Mouse (Mus musculus): ENCODE measurements around the gene Ddx19b. TPM values are rescaled to one million over a fixed set of nuclear protein-coding genes. Genes with fewer than 3 reads are reported as not detected.

Ddx19b gene
- polyA plus RNA-seq, 1 experiment = 5.6 TPM

- Histone ChIP-seq H3K27me3 (ENCODE audit: control insufficient read depth, insufficient read depth, insufficient read length) (no peaks in the 10 kb centered on the region), H3ac (ENCODE audit: control insufficient read depth, insufficient read length, low read depth) (no peak overlapping the region), H3K79me2 (ENCODE audit: control insufficient read depth, insufficient read depth) (peaks cover 12% of the 10 kb centered on the region), H3K4me3 (ENCODE audit: insufficient read depth, poor library complexity, severe bottlenecking) (no peak overlapping the region), H3K36me3 (ENCODE audit: control insufficient read depth, insufficient read depth) (peaks cover 26% of the 10 kb centered on the region), H3K79me3 (ENCODE audit: low read depth) (peaks cover 1% of the 10 kb centered on the region)
- TF ChIP-seq MYOD1 (IDR thresholded peaks at IDR 0.05; ENCODE audit: control insufficient read depth, insufficient read length, low read depth) (no peak), MYOG (IDR thresholded peaks at IDR 0.05; ENCODE audit: control insufficient read depth, extremely low read depth, insufficient read length) (no peak), CEBPB (IDR thresholded peaks at IDR 0.05; ENCODE audit: low read depth) (no peak), MAX (IDR thresholded peaks at IDR 0.05) (no peak), USF1 (IDR thresholded peaks at IDR 0.05; ENCODE audit: low read depth) (no peak), CTCF (IDR thresholded peaks at IDR 0.05; ENCODE audit: control insufficient read depth, insufficient read depth, insufficient read length) (no peak), FOSL1 (IDR thresholded peaks at IDR 0.05; ENCODE audit: insufficient read depth, low read length, poor library complexity, severe bottlenecking) (no peak)
Measured at GRCm38 (mm10) chr8:110956619-110957450, 74.7 kb downstream of the Ddx19b start.

DNA sequence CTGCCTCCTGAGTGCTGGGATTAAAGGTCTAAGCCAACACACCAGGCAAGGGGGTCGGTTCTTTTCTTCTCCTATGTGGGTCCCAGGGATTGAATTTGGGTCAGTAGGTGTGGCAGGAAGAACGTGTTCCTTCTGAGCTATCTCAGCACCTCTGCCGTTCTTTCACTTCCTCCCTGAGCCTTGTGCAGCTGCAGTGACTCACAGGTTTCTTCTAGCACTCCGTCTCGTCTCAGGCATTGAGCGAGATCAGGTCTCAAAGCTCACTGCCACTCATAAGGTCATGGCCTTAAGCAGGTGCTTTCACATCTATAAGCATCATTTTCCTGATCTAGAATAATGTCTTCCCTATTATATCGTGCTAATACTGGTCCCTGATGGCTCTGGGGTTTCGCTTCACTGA lies 76.8 kb downstream of the Ddx19b start:
- peaks cover 23% of the 10 kb centered on the region for H3K36me3 ChIP-seq (ENCODE audit: control insufficient read depth, insufficient read depth)
- H3ac ChIP-seq (ENCODE audit: control insufficient read depth, insufficient read length, low read depth) = no peak overlapping the region
- peaks cover 32% of the 10 kb centered on the region for H3K79me2 ChIP-seq (ENCODE audit: control insufficient read depth, insufficient read depth)
- TF ChIP-seq CEBPB (IDR thresholded peaks at IDR 0.05; ENCODE audit: low read depth) (no peak), MAX (IDR thresholded peaks at IDR 0.05) (no peak), MYOD1 (IDR thresholded peaks at IDR 0.05; ENCODE audit: control insufficient read depth, insufficient read length, low read depth) (no peak), CTCF (IDR thresholded peaks at IDR 0.05; ENCODE audit: control insufficient read depth, insufficient read depth, insufficient read length) (no peak), MYOG (IDR thresholded peaks at IDR 0.05; ENCODE audit: control insufficient read depth, extremely low read depth, insufficient read length) (no peak), USF1 (IDR thresholded peaks at IDR 0.05; ENCODE audit: low read depth) (no peak), FOSL1 (IDR thresholded peaks at IDR 0.05; ENCODE audit: insufficient read depth, low read length, poor library complexity, severe bottlenecking) (no peak)
- no peaks in the 10 kb centered on the region for H3K27me3 ChIP-seq (ENCODE audit: control insufficient read depth, insufficient read depth, insufficient read length)
- no peak overlapping the region for H3K4me3 ChIP-seq (ENCODE audit: insufficient read depth, poor library complexity, severe bottlenecking)
- H3K79me3 ChIP-seq (ENCODE audit: low read depth) = peaks cover 5% of the 10 kb centered on the region

Small RNAs within 50 kb of the gene (microRNA-seq; reads per million reads assigned to microRNA genes)
- gene Gm24103 (ENCODE audit: borderline microRNAs expressed) (not detected), gene Mir3473d (ENCODE audit: borderline microRNAs expressed) (4.1 reads per million, percentile 50 among the genes with 10 or more reads in this experiment)

Other genes with a start within 250 kb of the Ddx19b start
- 8.6 TPM for gene Il34, start 225.8 kb downstream of the Ddx19b start, polyA plus RNA-seq (2012; fragmentation: generic; extraction: Trizol)
- gene Cog4, start 185.2 kb downstream of the Ddx19b start, polyA plus RNA-seq (2012; fragmentation: generic; extraction: Trizol) = 36.9 TPM
- gene Sf3b3, start 185.0 kb downstream of the Ddx19b start, polyA plus RNA-seq (2012; fragmentation: generic; extraction: Trizol) = 91.8 TPM
- gene Fuk, start 129.3 kb downstream of the Ddx19b start, polyA plus RNA-seq (2012; fragmentation: generic; extraction: Trizol) = 6.4 TPM
- 23.3 TPM for gene St3gal2, start 111.8 kb downstream of the Ddx19b start, polyA plus RNA-seq (2012; fragmentation: generic; extraction: Trizol)
- gene Ddx19a, start 34.0 kb downstream of the Ddx19b start, polyA plus RNA-seq (2012; fragmentation: generic; extraction: Trizol) = 44.0 TPM
- gene Aars, start 1.4 kb upstream of the Ddx19b start, polyA plus RNA-seq (2012; fragmentation: generic; extraction: Trizol) = 152 TPM
- 11.4 TPM for gene Exosc6, start 24.6 kb upstream of the Ddx19b start, polyA plus RNA-seq (2012; fragmentation: generic; extraction: Trizol)
- not detected for gene Clec18a, start 60.7 kb upstream of the Ddx19b start, polyA plus RNA-seq (2012; fragmentation: generic; extraction: Trizol)
- 5.2 TPM for gene Pdpr, start 62.9 kb upstream of the Ddx19b start, polyA plus RNA-seq (2012; fragmentation: generic; extraction: Trizol)
- gene Glg1, start 227.5 kb upstream of the Ddx19b start, polyA plus RNA-seq (2012; fragmentation: generic; extraction: Trizol) = 30.0 TPM